Mouse (Mus musculus): ENCODE measurements around the gene Lhfpl2.

GRCm38 (mm10) chr13:94178401-94179040, 120.9 kb downstream of the Lhfpl2 start:
- TF ChIP-seq EP300 (IDR thresholded peaks at IDR 0.05; ENCODE audit: low read depth) (no peak), CTCF (IDR thresholded peaks at IDR 0.05; ENCODE audit: low read depth) (no peak)
